Mouse (Mus musculus): Measurements from ENCODE around the gene Tfr2. TPM values are rescaled to one million over a fixed set of nuclear protein-coding genes. Genes with fewer than 3 reads are reported as not detected.

Tfr2 gene
- polyA plus RNA-seq, 1 experiment from 2014 or later = 55.1 TPM

DNA sequence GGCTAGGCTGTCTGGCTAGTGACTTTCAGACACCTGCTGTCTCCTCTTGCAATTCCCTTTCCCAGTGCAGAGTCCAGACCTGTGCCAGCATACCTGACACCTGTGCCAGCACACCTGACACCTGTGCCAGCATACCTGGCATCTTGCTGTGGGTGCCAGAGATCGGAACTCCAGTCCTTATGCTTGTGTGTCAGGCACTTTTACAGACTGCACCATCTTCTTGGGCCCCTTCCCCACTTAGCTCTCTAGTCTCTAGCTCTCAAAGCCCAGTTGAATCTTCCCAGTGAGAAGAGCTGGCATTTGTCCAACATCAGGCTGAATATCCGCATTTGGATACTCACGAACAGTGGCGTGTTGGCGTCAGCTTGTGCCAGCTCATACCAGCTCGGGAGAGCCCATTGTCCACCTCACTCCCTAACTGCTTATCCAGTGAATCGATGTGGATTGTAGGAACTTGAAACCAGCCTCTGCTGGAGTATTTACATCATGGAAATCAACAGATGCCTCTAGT, 30.3 kb upstream of the Tfr2 start:
- no peak overlapping the region for H3K4me2 ChIP-seq
- 57% methylated on average over 7 of the region's 7 CpGs for WGBS (ENCODE audit: insufficient replicate concordance)
- H3K4me3 ChIP-seq (replicated peaks) = no peak overlapping the region

DNA sequence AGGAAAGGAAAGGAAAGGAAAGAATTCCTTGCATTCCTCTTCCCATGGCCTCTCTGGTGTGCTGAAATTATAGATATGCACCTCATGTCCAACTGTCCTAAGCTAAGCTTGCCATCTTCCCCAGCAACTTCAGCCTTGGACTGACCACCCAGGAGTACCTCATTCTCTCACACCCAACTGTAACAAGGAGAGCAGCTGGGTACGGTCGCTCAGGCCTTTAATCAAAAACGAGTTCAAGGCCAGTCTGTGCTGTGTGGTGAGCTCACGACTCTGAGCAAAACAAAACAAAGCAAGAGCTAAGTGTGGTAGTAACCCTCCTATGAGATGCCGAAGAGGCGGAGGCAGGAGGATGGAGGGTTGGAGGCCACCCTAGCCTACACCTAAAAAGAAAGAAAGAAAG, 28.6 kb upstream of the Tfr2 start:
- Histone ChIP-seq H3K9ac (no peak overlapping the region), H3K27me3 (peaks cover 14% of the 10 kb centered on the region), H3K4me3 (replicated peaks) (no peak overlapping the region), H3K4me2 (no peak overlapping the region), H3K36me3 (replicated peaks) (no peaks in the 10 kb centered on the region), H3K27ac (replicated peaks) (no peak overlapping the region), H3K4me1 (replicated peaks) (0 out of 2 replicates have a peak, but pooled peaks cover 3% of the 10 kb centered on the region), H3K9me3 (replicated peaks) (no peaks in the 10 kb centered on the region)
- whole genome bisulfite sequencing (ENCODE audit: insufficient replicate concordance) = 60% methylated on average over 6 of the region's 6 CpGs
- ATAC-seq (ENCODE audit: insufficient read depth) = no peak

More for the DNA sequence above, 30.3 kb upstream of the Tfr2 start:
- Histone ChIP-seq H3K27me3 (0 out of 2 replicates have a peak, but pooled peaks cover 5% of the 10 kb centered on the region), H3K36me3 (replicated peaks) (no peaks in the 10 kb centered on the region), H3K9me3 (replicated peaks) (no peaks in the 10 kb centered on the region), H3K9ac (no peak overlapping the region), H3K27ac (replicated peaks) (no peak overlapping the region), H3K4me1 (replicated peaks) (peaks cover 9% of the 10 kb centered on the region)
- ATAC-seq (ENCODE audit: insufficient read depth) = no peak

DNA sequence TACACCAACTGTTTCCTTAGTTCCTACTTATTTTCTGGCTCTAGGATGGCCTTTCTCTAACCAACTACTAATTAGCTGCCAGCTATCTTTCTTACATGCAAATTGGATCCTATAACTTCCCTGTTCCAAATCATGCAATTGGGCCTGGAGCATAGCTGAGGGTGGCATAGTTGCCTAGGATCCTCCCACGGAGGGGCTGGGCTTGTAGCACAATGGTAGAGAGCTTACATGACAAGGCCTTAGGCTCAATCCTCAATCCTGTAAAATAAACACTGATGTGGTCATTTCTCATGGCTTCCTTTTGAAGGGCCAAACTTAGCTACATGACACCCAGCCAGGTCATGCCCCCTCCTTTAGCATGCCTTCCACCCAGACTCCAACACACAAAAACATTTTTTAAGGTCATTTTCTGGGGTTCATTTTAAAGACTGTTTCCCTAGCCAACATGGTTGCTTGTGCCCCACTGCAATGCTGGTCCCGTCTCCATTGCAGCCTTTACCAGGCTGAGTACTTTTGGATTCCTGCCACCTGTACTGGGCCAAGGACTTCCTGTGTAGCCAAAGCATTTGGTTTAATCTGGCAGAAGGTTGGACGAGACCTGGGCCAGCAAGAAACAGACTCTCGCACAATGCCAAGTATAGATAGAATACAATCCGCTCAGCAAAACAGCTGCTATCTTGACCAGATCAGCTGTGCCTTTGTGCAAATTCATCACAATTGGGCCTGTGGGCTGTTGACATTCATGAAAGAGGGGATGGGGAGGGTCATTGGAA, 27.7 kb upstream of the Tfr2 start:
- Histone ChIP-seq H3K4me2 (no peak overlapping the region), H3K27ac (replicated peaks) (no peak overlapping the region), H3K4me1 (replicated peaks) (0 out of 2 replicates have a peak, but pooled peaks cover 3% of the 10 kb centered on the region), H3K9ac (no peak overlapping the region), H3K9me3 (replicated peaks) (no peaks in the 10 kb centered on the region), H3K36me3 (replicated peaks) (no peaks in the 10 kb centered on the region), H3K27me3 (peaks cover 14% of the 10 kb centered on the region), H3K4me3 (replicated peaks) (no peak overlapping the region)
- ATAC-seq (ENCODE audit: insufficient read depth) = no peak
- 52% methylated on average over 5 of the region's 5 CpGs for WGBS (ENCODE audit: insufficient replicate concordance)

GRCm38 (mm10) chr5:137544926-137545325, 24.7 kb upstream of the Tfr2 start:
- 55% methylated on average over 6 of the region's 6 CpGs for WGBS (ENCODE audit: insufficient replicate concordance)
- no peak for ATAC-seq (ENCODE audit: insufficient read depth)

DNA sequence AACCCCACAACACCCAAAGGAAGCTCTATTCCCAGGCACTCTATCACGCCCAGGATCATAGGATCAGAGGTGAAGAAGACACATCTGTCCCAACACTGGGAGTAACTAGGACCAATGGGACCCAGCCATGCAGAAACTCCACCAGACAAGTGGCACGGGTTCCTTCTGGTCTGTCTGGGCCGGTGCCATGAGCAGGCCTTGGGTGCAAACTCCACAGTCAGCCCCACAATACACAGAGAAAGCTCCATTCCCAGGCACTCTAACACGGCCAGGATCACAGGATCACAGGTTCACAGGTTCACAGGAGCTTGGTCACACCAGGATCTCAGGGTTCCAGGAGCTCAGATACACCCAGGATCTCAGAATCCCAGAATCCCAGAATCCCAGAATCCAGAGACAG, 24.0 kb upstream of the Tfr2 start:
- Histone ChIP-seq H3K4me1 (replicated peaks) (0 out of 2 replicates have a peak, but pooled peaks cover 3% of the 10 kb centered on the region), H3K36me3 (replicated peaks) (no peaks in the 10 kb centered on the region), H3K9ac (no peak overlapping the region; the same call in 1 of the 2 replicates), H3K9me3 (replicated peaks) (no peaks in the 10 kb centered on the region), H3K4me2 (no peak overlapping the region), H3K27ac (replicated peaks) (no peak overlapping the region), H3K27me3 (peaks cover 21% of the 10 kb centered on the region), H3K4me3 (replicated peaks) (no peak overlapping the region)
- WGBS (ENCODE audit: insufficient replicate concordance) = 61% methylated on average over 4 of the region's 4 CpGs
- ATAC-seq (ENCODE audit: insufficient read depth) = no peak

More at GRCm38 (mm10) chr5:137544926-137545325, 24.7 kb upstream of the Tfr2 start:
- H3K27me3 ChIP-seq = peaks cover 18% of the 10 kb centered on the region
- H3K4me3 ChIP-seq (replicated peaks) = no peak overlapping the region
- H3K36me3 ChIP-seq (replicated peaks) = no peaks in the 10 kb centered on the region
- H3K27ac ChIP-seq (replicated peaks) = no peak overlapping the region
- no peaks in the 10 kb centered on the region for H3K9me3 ChIP-seq (replicated peaks)
- H3K4me2 ChIP-seq = no peak overlapping the region
- H3K9ac ChIP-seq = no peak overlapping the region
- H3K4me1 ChIP-seq (replicated peaks) = 0 out of 2 replicates have a peak, but pooled peaks cover 3% of the 10 kb centered on the region

DNA sequence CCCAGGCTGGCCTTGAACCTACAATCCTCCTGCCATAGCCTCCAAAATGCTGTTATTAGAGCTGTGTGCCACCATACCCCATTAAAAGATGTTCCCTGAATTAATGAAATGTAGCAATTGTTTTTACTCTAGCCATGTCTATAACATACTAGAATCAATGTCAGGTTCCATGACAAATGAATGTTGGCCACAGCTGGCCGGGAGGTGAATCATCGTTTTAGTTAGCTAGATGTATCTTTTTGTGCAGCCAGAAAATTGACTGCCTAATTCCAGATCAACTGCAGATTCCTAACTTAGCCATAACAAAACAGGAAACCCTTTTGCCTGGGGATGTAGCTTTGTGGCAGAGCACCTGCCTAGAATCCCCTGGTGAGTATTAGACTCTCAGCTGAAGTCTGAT, 19.8 kb upstream of the Tfr2 start:
- peaks cover 50% of the 10 kb centered on the region for H3K27me3 ChIP-seq
- ATAC-seq (ENCODE audit: insufficient read depth) = no peak
- H3K4me1 ChIP-seq (replicated peaks) = peaks cover 9% of the 10 kb centered on the region
- no peak overlapping the region for H3K4me3 ChIP-seq (replicated peaks)
- H3K36me3 ChIP-seq (replicated peaks) = no peaks in the 10 kb centered on the region
- 68% methylated on average over 2 of the region's 2 CpGs for WGBS (ENCODE audit: insufficient replicate concordance)
- H3K4me2 ChIP-seq = no peak overlapping the region
- H3K9me3 ChIP-seq (replicated peaks) = no peaks in the 10 kb centered on the region
- H3K9ac ChIP-seq = no peak overlapping the region
- no peak overlapping the region for H3K27ac ChIP-seq (replicated peaks)

- Histone ChIP-seq H3K4me3 (replicated peaks) (no peak overlapping the region), H3K9ac (no peak overlapping the region), H3K36me3 (replicated peaks) (no peaks in the 10 kb centered on the region), H3K27me3 (peaks cover 53% of the 10 kb centered on the region), H3K4me1 (replicated peaks) (peaks cover 9% of the 10 kb centered on the region), H3K4me2 (no peak overlapping the region), H3K27ac (replicated peaks) (no peak overlapping the region), H3K9me3 (replicated peaks) (no peaks in the 10 kb centered on the region)
- 62% methylated on average over 5 of the region's 5 CpGs for WGBS (ENCODE audit: insufficient replicate concordance)
- no peak for ATAC-seq (ENCODE audit: insufficient read depth)
These were observed 18.5 kb upstream of the Tfr2 start for GRCm38 (mm10) chr5:137551119-137551518.

- H3K4me3 ChIP-seq (replicated peaks) = no peak overlapping the region
- 18% methylated on average over 6 of the region's 6 CpGs for WGBS (ENCODE audit: insufficient replicate concordance)
- H3K27me3 ChIP-seq = peaks cover 60% of the 10 kb centered on the region
These were observed 16.6 kb upstream of the Tfr2 start for GRCm38 (mm10) chr5:137553000-137553399.

GRCm38 (mm10) chr5:137553411-137553837, 16.2 kb upstream of the Tfr2 start, which contains the start of gene Actl6b:
Actl6b (plus strand) TSS chr5:137553517.
- peak within 1 kb of the TSS; percentile 45 for H3K4me2 ChIP-seq
- no peak within 1 kb of the TSS for H3K4me3 ChIP-seq (replicated peaks)
- no peaks in the 10 kb centered on the region for H3K36me3 ChIP-seq (replicated peaks)
- 1% methylated on average over 37 of the region's 37 CpGs for WGBS (ENCODE audit: insufficient replicate concordance)
- H3K4me1 ChIP-seq (replicated peaks) = peaks cover 9% of the 10 kb centered on the region
- H3K9ac ChIP-seq = no peak within 1 kb of the TSS
- peaks cover 63% of the 10 kb centered on the region for H3K27me3 ChIP-seq
- no peaks in the 10 kb centered on the region for H3K9me3 ChIP-seq (replicated peaks)
- no peak within 1 kb of the TSS for H3K27ac ChIP-seq (replicated peaks)
- ATAC-seq (ENCODE audit: insufficient read depth) = peak; percentile 64

More at GRCm38 (mm10) chr5:137553000-137553399, 16.6 kb upstream of the Tfr2 start:
- Histone ChIP-seq H3K9ac (no peak overlapping the region), H3K4me1 (replicated peaks) (peaks cover 9% of the 10 kb centered on the region), H3K4me2 (peak overlapping the region; percentile 45), H3K27ac (replicated peaks) (no peak overlapping the region), H3K9me3 (replicated peaks) (no peaks in the 10 kb centered on the region), H3K36me3 (replicated peaks) (no peaks in the 10 kb centered on the region)
- no peak for ATAC-seq (ENCODE audit: insufficient read depth)

GRCm38 (mm10) chr5:137553898-137554297, 15.7 kb upstream of the Tfr2 start:
- Histone ChIP-seq H3K27me3 (peaks cover 63% of the 10 kb centered on the region), H3K4me2 (peak overlapping the region; percentile 45; the same call in 1 of the 2 replicates), H3K4me3 (replicated peaks) (no peak overlapping the region), H3K9ac (no peak overlapping the region), H3K4me1 (replicated peaks) (peaks cover 9% of the 10 kb centered on the region), H3K36me3 (replicated peaks) (no peaks in the 10 kb centered on the region), H3K9me3 (replicated peaks) (no peaks in the 10 kb centered on the region), H3K27ac (replicated peaks) (no peak overlapping the region)
- ATAC-seq (ENCODE audit: insufficient read depth) = no peak
- WGBS (ENCODE audit: insufficient replicate concordance) = 37% methylated on average over 11 of the region's 11 CpGs

- Histone ChIP-seq H3K9ac (no peak overlapping the region), H3K4me3 (replicated peaks) (no peak overlapping the region), H3K4me1 (replicated peaks) (no peaks in the 10 kb centered on the region), H3K27me3 (peaks cover 33% of the 10 kb centered on the region), H3K27ac (replicated peaks) (no peak overlapping the region), H3K4me2 (no peak overlapping the region), H3K36me3 (replicated peaks) (no peaks in the 10 kb centered on the region), H3K9me3 (replicated peaks) (no peaks in the 10 kb centered on the region)
- ATAC-seq (ENCODE audit: insufficient read depth) = no peak
- WGBS (ENCODE audit: insufficient replicate concordance) = 47% methylated on average over 6 of the region's 6 CpGs
These were observed 8.1 kb upstream of the Tfr2 start for GRCm38 (mm10) chr5:137561556-137561955.

All from liver, embryonic 15.5 days (tissue).